Mouse (Mus musculus): Measurements from ENCODE around the gene Rsph10b. TPM values are rescaled to one million over a fixed set of nuclear protein-coding genes. Genes with fewer than 3 reads are reported as not detected.

Gene Rsph10b
- total RNA-seq, 2 experiments from 2014 or later = 3.8 TPM; not detected in 1

DNA sequence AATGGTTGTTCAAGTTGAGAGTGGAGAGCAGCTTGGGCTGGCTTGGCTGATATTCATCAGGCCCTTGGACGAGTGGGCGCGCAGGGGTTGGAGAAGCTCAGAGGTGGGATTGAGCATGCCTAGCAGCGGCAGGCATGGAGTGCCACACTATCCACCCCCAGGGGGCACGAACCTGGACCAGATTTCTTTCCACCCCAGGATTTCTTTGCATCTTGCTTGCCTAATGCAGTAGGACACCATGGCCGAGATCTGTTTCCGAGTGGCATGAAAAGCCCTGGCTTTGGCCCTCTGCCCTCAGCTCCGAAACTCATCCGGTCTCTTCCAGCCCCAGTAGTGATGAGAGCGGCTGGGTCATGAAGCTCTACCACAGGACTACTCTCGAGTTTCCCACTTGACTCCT is 579 bp downstream of the Rsph10b start:
- no peak for ATAC-seq (replicated peaks; ENCODE audit: low FRiP score, poor library complexity, severe bottlenecking)

DNA sequence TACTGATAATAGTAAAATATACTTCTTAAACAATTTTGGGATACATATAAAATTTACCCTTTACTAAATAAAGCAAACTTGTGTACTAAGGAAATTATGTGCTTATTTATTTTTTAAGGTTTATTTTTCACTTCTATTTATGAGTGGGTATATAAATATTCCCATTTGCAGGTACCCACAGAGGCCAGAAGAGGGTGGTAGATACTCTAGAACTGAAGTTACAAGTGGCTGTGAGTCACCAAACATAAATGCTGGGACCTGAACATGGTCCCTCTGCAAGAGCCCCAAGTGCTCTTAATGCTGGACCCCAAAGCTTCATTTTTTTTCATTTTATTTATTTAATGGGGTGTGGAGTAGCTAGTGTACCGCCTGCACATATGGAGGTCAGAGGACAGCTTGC is 1.0 kb downstream of the Rsph10b start:
- ATAC-seq (replicated peaks; ENCODE audit: low FRiP score, poor library complexity, severe bottlenecking) = no peak

DNA sequence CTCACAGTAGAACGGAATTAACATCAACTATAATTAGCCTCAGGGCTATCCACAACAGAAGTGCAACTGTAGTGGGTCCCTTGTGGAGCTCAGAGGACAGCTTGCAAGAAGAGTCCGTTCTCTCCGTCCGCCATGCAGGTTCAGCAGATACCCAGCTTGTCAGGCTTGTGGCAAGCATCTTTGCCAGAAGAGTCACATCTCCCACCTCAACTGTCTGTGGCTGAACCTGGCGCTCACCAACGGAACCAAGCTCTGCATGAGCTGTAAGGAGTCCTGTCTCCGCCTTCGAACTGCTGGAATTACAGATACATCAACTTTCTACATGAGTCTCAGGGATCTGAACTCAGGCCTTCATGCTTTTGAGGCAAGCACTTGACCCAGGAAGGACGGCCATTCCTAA is 3.3 kb downstream of the Rsph10b start:
- no peak for ATAC-seq (replicated peaks; ENCODE audit: low FRiP score, poor library complexity, severe bottlenecking)

GRCm38 (mm10) chr5:143941588-143941987 is 8.8 kb downstream of the Rsph10b start:
- no peak for ATAC-seq (replicated peaks; ENCODE audit: low FRiP score, poor library complexity, severe bottlenecking)

GRCm38 (mm10) chr5:143943231-143944125 is 10.6 kb downstream of the Rsph10b start:
- no peak for ATAC-seq (replicated peaks; ENCODE audit: low FRiP score, poor library complexity, severe bottlenecking)

- ATAC-seq (replicated peaks; ENCODE audit: low FRiP score, poor library complexity, severe bottlenecking) = no peak
Measured at GRCm38 (mm10) chr5:143948361-143948760, 15.5 kb downstream of the Rsph10b start.

DNA sequence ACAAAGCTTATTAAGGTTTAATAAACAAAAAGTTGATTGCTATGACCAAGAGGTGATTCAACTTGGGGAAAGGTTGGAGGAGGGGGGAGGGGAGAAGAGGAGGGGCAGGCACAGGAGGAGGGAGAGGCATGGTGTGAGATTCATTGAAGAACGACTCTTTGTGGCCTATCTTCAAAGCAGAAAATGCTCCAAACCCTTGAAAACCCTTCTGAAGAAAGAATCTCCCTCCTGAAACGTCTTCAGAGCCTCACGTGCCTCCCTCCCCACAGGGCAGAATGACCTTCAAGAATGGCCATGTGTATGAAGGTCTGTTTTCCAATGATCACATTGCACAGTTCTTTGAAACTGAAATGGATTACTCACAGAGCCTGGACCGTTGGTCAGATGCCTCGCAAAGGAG is 17.2 kb downstream of the Rsph10b start:
- ATAC-seq (replicated peaks; ENCODE audit: low FRiP score, poor library complexity, severe bottlenecking) = no peak

DNA sequence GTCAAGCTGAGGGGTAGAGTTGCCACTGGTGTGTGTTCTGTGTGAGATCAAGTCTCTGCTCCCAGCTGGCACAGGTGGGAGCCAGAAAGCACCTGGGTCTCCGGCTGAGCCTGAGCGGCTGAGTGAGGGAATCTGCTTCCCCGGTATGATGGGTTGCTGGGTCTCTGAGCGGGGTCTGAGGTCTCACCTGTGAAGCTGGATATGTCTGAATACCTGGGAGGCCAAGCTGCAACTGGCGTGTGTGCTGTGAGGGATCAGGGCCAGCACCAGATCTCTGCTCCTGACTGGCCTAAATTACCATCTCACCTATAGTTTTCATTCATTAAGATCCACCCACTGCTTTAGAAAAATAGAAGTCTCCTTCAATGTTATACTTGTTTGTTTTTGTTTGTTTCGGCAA is 24.3 kb downstream of the Rsph10b start:
- no peak for ATAC-seq (replicated peaks; ENCODE audit: low FRiP score, poor library complexity, severe bottlenecking)

DNA sequence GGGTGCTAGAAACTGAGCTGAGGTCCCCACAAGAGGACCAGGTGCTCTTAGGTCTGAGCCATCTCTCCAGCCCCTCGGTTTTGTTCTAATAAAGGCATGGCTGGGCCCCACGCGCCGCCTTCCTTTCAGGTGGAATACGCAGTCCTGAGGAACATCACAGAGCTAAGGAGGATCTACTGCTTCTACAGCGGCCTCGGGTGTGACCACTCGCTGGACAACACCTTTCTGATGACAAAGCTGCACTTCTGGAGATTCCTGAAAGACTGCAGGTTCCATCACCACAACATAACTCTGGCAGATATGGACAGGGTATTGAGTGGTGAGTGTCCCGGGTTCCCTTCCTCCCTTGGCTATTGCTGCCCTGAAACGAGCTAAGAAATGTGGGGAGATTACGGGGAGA is 26.7 kb downstream of the Rsph10b start:
- no peak for ATAC-seq (replicated peaks; ENCODE audit: low FRiP score, poor library complexity, severe bottlenecking)

DNA sequence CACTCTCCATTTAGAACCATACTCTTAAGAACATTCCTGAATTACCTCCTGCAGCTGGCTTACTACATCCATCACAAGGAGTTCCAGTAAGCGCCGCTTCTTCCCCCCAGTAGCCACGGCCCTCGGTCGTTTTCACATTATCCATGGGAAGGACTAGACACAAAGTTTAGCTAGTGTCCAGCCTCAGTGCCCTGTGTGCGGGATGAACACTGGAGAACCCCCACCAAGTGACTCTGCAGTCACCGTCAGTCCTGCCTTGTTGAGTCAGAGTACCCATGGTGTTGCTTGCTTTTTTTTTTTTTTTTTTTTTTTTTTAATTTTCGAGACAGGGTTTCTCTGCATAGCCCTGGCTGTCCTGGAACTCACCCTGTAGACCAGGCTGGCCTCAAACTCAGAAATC is 28.3 kb downstream of the Rsph10b start:
- no peak for ATAC-seq (replicated peaks; ENCODE audit: low FRiP score, poor library complexity, severe bottlenecking)

DNA sequence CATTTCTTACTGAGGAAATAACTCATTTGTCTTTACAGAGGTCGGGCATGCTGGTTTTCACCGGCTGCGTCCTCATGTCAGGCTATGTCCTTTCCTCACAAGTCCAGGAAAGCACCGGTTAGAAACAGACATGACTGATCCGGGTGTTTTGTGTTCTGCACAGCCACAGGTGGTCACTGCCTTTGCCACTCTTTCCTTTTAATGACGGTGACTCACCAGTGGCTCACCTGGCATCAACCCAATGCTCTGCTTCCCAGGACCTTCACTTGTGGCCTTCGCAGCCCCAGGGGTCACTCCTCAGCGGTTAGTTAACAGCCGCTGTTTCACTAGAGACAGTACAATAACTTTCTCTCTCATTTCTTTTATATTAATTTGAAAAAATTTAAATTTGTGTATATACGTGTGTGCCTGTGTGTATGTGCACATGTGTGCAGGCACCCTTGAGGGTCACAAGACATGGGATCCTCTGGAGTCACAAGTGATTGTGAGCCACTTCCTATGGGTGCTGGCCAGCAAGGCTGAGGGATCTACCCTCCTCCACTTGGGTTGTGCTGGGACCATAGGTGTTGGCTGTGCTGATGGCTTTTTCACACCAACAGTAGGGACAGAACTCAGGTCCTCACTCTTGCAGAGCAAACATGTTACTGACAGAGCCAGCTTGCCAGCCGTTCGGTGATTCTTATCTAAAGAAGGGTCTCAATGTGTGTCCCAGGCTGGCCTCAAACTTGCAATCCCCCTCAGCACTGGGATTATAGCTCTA is 32.9 kb downstream of the Rsph10b start:
- ATAC-seq (replicated peaks; ENCODE audit: low FRiP score, poor library complexity, severe bottlenecking) = no peak

GRCm38 (mm10) chr5:143966671-143967070 is 33.8 kb downstream of the Rsph10b start:
- no peak for ATAC-seq (replicated peaks; ENCODE audit: low FRiP score, poor library complexity, severe bottlenecking)

GRCm38 (mm10) chr5:143972628-143973027 is 39.8 kb downstream of the Rsph10b start:
- no peak for ATAC-seq (replicated peaks; ENCODE audit: low FRiP score, poor library complexity, severe bottlenecking)

DNA sequence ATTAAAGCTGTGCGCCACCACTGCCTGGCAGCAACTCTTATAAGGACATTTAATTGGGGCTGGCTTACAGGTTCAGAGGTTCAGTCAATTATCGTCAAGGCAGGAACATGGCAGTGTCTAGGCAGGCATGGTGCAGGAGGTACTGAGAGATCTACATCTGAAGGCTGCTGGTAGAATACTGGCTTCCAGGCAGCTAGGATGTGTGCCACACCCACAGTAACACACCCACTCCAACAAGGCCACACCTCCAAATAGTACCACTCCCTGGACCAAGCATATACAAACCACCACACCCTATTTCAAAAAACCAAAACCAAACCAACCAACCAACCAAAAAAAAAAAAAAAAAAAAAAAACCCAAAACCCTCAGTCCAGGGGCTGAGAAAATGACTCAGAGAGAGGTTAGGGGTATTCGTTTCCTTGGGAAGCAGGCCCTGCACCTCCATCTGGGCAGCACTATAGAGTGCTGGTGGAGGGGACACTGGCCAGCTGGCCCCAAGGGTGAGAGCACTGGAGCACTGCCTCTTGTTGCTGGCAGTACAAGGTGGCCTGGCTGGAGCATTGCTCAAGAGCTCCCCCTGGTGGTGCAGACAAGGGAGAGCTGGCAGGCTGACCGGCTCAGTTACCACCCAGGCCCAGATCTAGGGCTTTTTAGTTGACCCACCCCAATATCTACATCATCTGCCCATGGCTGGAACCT is 42.2 kb downstream of the Rsph10b start:
- peak; percentile 73 for ATAC-seq (replicated peaks; ENCODE audit: low FRiP score, poor library complexity, severe bottlenecking)

DNA sequence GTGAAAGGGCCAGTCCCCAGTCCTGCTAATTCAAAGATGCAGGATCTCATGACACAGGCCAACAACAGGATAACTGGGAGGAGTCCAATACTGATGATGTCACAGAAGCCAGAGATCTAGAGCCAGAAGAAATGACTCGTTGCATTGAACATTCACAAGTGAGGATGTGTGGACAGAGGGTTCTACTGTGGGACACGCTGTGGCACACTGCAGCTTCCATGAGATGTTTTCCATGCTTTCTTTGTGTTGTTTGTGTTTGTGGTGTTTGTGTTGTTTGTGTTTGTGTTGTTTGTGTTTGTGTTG is 42.7 kb downstream of the Rsph10b start:
- ATAC-seq (replicated peaks; ENCODE audit: low FRiP score, poor library complexity, severe bottlenecking) = peak; percentile 60

GRCm38 (mm10) chr5:143976232-143976631 is 43.4 kb downstream of the Rsph10b start:
- 0 out of 2 replicates have a peak, but pooled peaks have one; percentile 7 for ATAC-seq (replicated peaks; ENCODE audit: low FRiP score, poor library complexity, severe bottlenecking)

DNA sequence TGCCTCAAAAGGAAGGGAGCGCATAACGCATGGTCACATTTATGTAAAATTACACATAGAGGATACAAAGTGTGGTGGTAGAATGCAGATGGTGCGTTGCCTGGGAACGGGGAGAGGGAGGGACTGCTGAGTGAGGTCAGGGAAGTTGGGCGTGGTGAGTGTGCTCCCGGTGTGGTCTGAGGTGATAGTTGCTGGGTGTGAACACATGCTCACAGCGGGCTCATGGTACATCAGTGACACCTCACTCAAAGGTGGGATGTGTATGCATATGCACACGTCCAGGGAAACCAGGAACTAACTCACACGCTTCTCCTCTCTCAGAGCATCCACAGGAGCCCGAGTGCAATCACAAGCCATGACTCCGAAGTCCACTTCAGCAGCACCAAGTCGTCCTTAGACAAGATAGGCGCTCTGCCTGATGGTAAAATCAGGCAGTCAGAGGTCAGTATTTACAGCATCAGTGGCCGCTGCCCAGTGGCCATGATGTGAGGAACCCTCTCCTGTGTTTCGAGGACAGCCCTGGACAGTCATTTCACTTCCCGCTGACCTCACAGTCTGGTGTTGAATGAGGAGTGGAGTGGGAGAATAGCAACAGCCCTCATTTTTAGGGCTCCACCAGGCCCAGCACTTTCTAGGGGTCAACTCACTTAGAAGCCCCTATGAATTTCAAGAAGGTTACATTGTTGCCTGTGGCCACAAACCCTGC is 44.0 kb downstream of the Rsph10b start:
- ATAC-seq (replicated peaks; ENCODE audit: low FRiP score, poor library complexity, severe bottlenecking) = peak; percentile 89

- no peak for ATAC-seq (replicated peaks; ENCODE audit: low FRiP score, poor library complexity, severe bottlenecking)
Measured at GRCm38 (mm10) chr5:143980858-143981257, 48.0 kb downstream of the Rsph10b start.

DNA sequence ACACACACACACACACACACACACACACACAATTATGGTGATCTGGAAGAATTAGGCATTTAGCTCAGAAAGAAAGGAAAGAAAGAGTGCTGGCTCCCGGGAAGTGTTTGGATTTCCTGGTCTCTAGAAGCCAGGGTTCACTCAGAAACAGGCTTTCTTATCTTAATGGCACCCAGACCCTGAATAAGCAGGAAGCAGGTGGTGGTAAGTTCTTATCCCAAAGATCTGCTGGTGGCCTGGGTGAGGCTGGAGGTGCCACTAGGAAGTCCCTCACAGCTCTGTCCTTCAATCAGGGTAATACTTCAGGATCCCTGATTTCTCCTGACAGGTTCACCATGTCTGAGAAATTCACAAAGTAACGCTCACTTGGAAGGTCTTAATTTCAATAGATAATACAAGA is 49.5 kb downstream of the Rsph10b start:
- no peak for ATAC-seq (replicated peaks; ENCODE audit: low FRiP score, poor library complexity, severe bottlenecking)

DNA sequence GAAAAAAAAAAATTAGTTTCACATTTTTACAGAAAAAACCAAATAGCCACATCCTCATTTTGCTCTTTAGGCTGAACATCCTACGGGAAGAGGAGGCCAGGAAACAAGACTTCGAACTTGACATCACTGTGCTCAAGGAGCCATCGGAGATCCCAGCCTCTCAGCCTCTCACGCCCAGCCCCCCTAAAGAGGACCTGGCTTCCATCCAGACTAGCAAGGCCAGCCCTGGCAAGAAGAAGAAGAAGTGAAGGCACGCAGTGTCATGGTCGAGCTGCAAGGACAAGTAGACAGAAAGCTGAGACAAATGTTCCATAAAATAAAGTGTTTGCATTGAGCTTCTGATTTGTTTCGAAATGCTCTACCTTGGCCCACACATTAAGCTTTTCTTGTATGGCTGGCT is 52.5 kb downstream of the Rsph10b start:
- no peak for ATAC-seq (replicated peaks; ENCODE audit: low FRiP score, poor library complexity, severe bottlenecking)

All from erythroblast, adult 5-6 weeks (primary cell).